Mouse (Mus musculus) central nervous system, embryonic 11.5 days (tissue): Measurements from ENCODE around the gene Arntl. TPM values are rescaled to one million over a fixed set of nuclear protein-coding genes. Genes with fewer than 3 reads are reported as not detected.

ENCODE experiments used
- polyA plus RNA-seq: library from polyadenylated mRNA; depleted of rRNA; stranded (reverse); fragments of >200 nt; gene quantifications from 2 replicates; pipeline ENCODE4 v1.2.3, GENCODE M21; 2012; rRNA removed

Gene Arntl
- polyA plus RNA-seq = 5.5 and 8.3 TPM in 2 replicates

DNA sequence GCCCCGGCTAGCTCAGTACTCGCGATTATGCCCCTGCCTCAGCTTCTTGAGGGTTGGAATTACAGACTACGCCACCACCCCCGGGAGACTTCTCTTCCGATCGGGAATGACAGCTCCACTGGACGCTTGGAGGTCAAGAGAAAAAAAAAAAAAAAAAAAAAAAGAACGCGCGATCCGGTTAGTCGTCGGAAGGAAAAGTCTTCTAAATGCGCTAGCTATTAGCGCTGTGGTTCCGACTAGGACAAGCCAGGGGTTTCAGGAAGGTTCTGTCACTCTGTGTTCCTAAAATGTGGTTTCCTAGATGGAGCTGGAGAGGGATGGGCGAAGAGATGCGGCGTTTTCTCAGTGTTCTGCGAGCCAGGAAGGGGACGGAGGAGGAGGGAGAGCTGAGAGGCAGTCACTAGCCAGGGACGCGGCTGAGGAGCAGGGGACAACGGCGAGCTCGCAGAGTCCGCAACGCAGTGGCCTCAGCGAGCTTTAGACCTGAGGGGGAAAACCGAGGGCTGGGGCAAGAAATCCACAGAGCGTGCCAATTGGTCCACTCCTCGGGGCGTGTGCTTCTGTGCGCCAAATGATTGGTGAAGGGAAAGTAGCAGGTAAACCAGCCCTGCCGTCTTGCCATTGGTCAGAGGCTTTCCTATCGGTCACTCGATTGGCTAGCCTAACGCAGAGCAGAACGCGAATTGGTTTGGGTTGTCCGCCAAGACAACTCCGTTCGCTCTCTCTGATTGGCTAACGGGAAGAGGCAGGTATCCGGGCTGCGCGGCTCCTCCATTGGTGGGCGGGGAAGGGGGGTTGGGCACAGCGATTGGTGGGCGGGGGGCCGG is at the start of gene Arntl:
Arntl (plus strand) TSS at position 822 of the 827 bp plus-strand sequence.

Other genes with a start within 250 kb of the Arntl start
- gene Btbd10, start 161.9 kb downstream of the Arntl start, polyA plus RNA-seq = 23.1 and 27.5 TPM in 2 replicates
- 0.12 TPM in 1 of 2 replicates, not detected in the other for gene Pth, start 181.1 kb downstream of the Arntl start, polyA plus RNA-seq